Mouse (Mus musculus) lung, adult 2 months (tissue): ENCODE measurements around the gene Asah2.

Experiments used
- CTCF ChIP-seq: fragments of 200-500 bp; IDR thresholded peaks from 2 replicates; pipeline ENCODE4 v1.5.1; 2011; ENCODE audit warnings: mild to moderate bottlenecking, low read length, control low read depth; ENCODE audit not compliant: insufficient read depth
- POLR2A ChIP-seq: fragments of 200-500 bp; IDR thresholded peaks from 2 replicates; pipeline ENCODE4 v1.6.1; 2011; ENCODE audit warnings: low read depth, mild to moderate bottlenecking, control low read depth, low read length, borderline replicate concordance; ENCODE audit errors: extremely low read depth

DNA sequence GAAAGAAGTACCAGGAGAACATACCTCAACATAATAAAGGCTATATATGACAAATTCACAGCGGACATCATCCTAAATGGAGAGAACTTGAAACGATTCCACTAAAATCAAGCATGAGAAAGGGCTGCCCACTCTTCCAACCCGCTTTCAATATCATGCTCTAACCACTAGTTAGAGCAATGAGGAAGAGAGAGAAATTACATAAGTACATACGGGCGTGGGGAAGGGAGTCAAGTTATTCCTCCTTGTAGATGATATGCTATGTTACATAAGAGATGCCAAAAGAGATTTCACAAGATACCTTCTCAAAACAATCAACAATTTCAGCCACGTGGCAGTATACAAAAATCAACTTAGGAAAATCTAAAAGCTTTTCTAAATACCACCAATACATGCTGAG lies 117.0 kb downstream of the Asah2 start:
- TF ChIP-seq CTCF (no peak), POLR2A (no peak)
